Mouse (Mus musculus): Measurements from ENCODE around the gene Trio. TPM values are rescaled to one million over a fixed set of nuclear protein-coding genes. Genes with fewer than 3 reads are reported as not detected.

The Trio gene
- total and polyA plus RNA-seq, 2 experiments from 2014 or later, result 19.9 to 197 TPM

GRCm38 (mm10) chr15:27814677-27815391 lies 210.8 kb downstream of the Trio start:
- TF ChIP-seq CTCF (IDR thresholded peaks at IDR 0.05; ENCODE audit: low read depth), result no peak
- Histone ChIP-seq H3K27me3 (ENCODE audit: insufficient read depth, low read length) (no peaks in the 10 kb centered on the region), H3K36me3 (ENCODE audit: insufficient read depth, low read length) (peaks cover 68% of the 10 kb centered on the region), H3K4me3 (ENCODE audit: low read length) (no peak overlapping the region), H3K4me1 (ENCODE audit: insufficient read depth, low read length) (no peaks in the 10 kb centered on the region), H3K27ac (no peak overlapping the region), H3K9ac (replicated peaks; ENCODE audit: low read length) (no peak overlapping the region), H3K9me3 (ENCODE audit: low read length) (no peaks in the 10 kb centered on the region), H3K4me2 (ENCODE audit: low read depth, low read length) (no peak overlapping the region)
- 66% methylated on average over 6 of the region's 6 CpGs for WGBS
- DNase-seq (ENCODE audit: low spot score), result no peak
- no peak for ATAC-seq

GRCm38 (mm10) chr15:27810793-27811488 lies 214.7 kb downstream of the Trio start:
- ATAC-seq, result 0 out of 2 replicates have a peak, but pooled peaks have one; percentile 16
- peak overlapping the region; percentile 56 for H3K27ac ChIP-seq
- H3K4me3 ChIP-seq (ENCODE audit: low read length), result no peak overlapping the region
- no peak for TF ChIP-seq CTCF (IDR thresholded peaks at IDR 0.05; ENCODE audit: low read depth)
- H3K36me3 ChIP-seq (ENCODE audit: insufficient read depth, low read length), result peaks cover 32% of the 10 kb centered on the region
- H3K9ac ChIP-seq (replicated peaks; ENCODE audit: low read length), result no peak overlapping the region
- WGBS, result 37% methylated on average over 12 of the region's 12 CpGs
- H3K9me3 ChIP-seq (ENCODE audit: low read length), result no peaks in the 10 kb centered on the region
- no peak for DNase-seq (ENCODE audit: low spot score)
- H3K27me3 ChIP-seq (ENCODE audit: insufficient read depth, low read length), result no peaks in the 10 kb centered on the region
- no peak overlapping the region for H3K4me2 ChIP-seq (ENCODE audit: low read depth, low read length)
- no peaks in the 10 kb centered on the region for H3K4me1 ChIP-seq (ENCODE audit: insufficient read depth, low read length)

DNA sequence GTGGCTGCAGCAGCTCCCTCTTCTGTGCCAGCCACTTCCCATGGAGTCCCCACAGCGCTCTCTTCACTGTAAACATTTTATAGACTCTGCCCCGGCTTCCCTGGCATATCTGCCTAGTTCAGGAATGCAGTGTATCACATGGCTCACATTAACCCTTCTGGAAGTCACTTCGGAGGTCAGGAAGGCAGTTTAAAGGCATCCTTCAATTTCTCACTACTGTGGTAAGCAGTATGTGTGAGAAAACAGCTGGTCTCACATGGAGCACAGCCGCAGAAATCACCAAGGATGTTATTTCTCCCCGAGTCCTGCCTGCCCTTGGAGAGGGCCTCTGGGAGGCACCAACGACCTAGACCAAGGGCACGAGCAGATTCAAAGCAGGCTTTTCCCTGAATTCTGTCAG lies 215.4 kb downstream of the Trio start:
- Histone ChIP-seq H3K9me3 (ENCODE audit: low read length) (no peaks in the 10 kb centered on the region), H3K27ac (0 out of 2 replicates have a peak overlapping the region, but pooled peaks have one; percentile 56), H3K27me3 (ENCODE audit: insufficient read depth, low read length) (no peaks in the 10 kb centered on the region), H3K4me2 (ENCODE audit: low read depth, low read length) (no peak overlapping the region), H3K4me3 (ENCODE audit: low read length) (no peak overlapping the region), H3K9ac (replicated peaks; ENCODE audit: low read length) (no peak overlapping the region), H3K36me3 (ENCODE audit: insufficient read depth, low read length) (peaks cover 31% of the 10 kb centered on the region), H3K4me1 (ENCODE audit: insufficient read depth, low read length) (no peaks in the 10 kb centered on the region)
- ATAC-seq (no peak), DNase-seq (ENCODE audit: low spot score) (no peak)
- TF ChIP-seq CTCF (IDR thresholded peaks at IDR 0.05; ENCODE audit: low read depth), result no peak
- 57% methylated on average over 7 of the region's 7 CpGs for WGBS

DNA sequence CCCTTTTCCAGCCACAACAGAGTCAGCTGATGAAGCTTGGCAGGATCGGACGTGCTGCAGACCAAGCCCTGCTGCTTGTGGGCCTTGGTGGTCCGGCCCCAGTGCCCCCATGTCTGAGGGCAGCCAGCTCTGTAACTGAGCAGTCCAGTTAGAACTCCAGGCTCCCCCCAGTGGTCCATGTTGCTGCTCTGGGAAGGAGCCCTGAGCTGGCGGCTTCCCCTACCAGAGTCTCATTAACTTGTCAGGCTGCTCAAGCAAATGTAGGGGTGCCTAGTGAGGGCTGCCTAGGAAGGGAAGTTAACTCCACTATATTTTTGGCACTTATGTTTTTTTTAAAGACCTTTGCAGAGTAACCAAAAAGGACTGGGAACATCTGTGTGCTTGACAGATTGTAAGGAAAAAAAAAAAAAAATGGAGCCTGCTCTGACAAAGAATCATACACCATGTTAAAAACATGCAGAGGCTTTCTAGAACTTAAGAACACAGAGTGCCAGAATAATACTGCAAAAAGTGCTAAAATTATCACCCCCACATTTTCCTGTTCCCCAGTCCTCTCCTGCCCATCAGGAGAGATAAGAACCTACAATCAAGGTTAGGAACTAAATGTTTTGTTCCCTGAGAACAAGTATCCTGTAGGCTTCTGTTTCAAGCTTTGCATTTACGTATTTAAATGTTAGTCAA lies 216.9 kb downstream of the Trio start:
- 37% methylated on average over 5 of the region's 5 CpGs for WGBS
- H3K27ac ChIP-seq, result peak overlapping the region; percentile 58
- H3K9ac ChIP-seq (replicated peaks; ENCODE audit: low read length), result no peak overlapping the region
- DNase-seq (ENCODE audit: low spot score) (peak; percentile 77), ATAC-seq (peak; percentile 82)
- no peaks in the 10 kb centered on the region for H3K27me3 ChIP-seq (ENCODE audit: insufficient read depth, low read length)
- no peak overlapping the region for H3K4me2 ChIP-seq (ENCODE audit: low read depth, low read length)
- H3K4me1 ChIP-seq (ENCODE audit: insufficient read depth, low read length), result no peaks in the 10 kb centered on the region
- peak; percentile 62 for TF ChIP-seq CTCF (IDR thresholded peaks at IDR 0.05; ENCODE audit: low read depth)
- H3K9me3 ChIP-seq (ENCODE audit: low read length), result no peaks in the 10 kb centered on the region
- peaks cover 36% of the 10 kb centered on the region for H3K36me3 ChIP-seq (ENCODE audit: insufficient read depth, low read length)
- no peak overlapping the region for H3K4me3 ChIP-seq (ENCODE audit: low read length)

GRCm38 (mm10) chr15:27806219-27806618 lies 219.4 kb downstream of the Trio start:
- ATAC-seq (0 out of 2 replicates have a peak, but pooled peaks have one; percentile 8), DNase-seq (ENCODE audit: low spot score) (no peak)
- Histone ChIP-seq H3K9ac (replicated peaks; ENCODE audit: low read length) (no peak overlapping the region), H3K27me3 (ENCODE audit: insufficient read depth, low read length) (no peaks in the 10 kb centered on the region), H3K27ac (0 out of 2 replicates have a peak overlapping the region, but pooled peaks have one; percentile 26), H3K36me3 (ENCODE audit: insufficient read depth, low read length) (peaks cover 19% of the 10 kb centered on the region), H3K4me3 (ENCODE audit: low read length) (no peak overlapping the region), H3K4me2 (ENCODE audit: low read depth, low read length) (no peak overlapping the region), H3K4me1 (ENCODE audit: insufficient read depth, low read length) (0 out of 2 replicates have a peak, but pooled peaks cover 1% of the 10 kb centered on the region), H3K9me3 (ENCODE audit: low read length) (no peaks in the 10 kb centered on the region)
- WGBS, result 66% methylated on average over 10 of the region's 10 CpGs
- TF ChIP-seq CTCF (IDR thresholded peaks at IDR 0.05; ENCODE audit: low read depth), result no peak

- Histone ChIP-seq H3K36me3 (ENCODE audit: insufficient read depth, low read length) (peaks cover 19% of the 10 kb centered on the region), H3K4me1 (ENCODE audit: insufficient read depth, low read length) (0 out of 2 replicates have a peak, but pooled peaks cover 4% of the 10 kb centered on the region)
- 90% methylated on average over 16 of the region's 16 CpGs for WGBS
Observed at GRCm38 (mm10) chr15:27805654-27806053, 220.0 kb downstream of the Trio start.

More at GRCm38 (mm10) chr15:27805654-27806053, 220.0 kb downstream of the Trio start:
- no peak for ATAC-seq
- no peak for DNase-seq (ENCODE audit: low spot score)
- Histone ChIP-seq H3K9me3 (ENCODE audit: low read length) (no peaks in the 10 kb centered on the region), H3K4me2 (ENCODE audit: low read depth, low read length) (no peak overlapping the region), H3K27me3 (ENCODE audit: insufficient read depth, low read length) (no peaks in the 10 kb centered on the region), H3K9ac (replicated peaks; ENCODE audit: low read length) (no peak overlapping the region), H3K27ac (no peak overlapping the region), H3K4me3 (ENCODE audit: low read length) (no peak overlapping the region)
- no peak for TF ChIP-seq CTCF (IDR thresholded peaks at IDR 0.05; ENCODE audit: low read depth)

Data from hindbrain, postnatal 0 days (tissue).